Mouse (Mus musculus) frontal cortex, adult 2 months (tissue): ENCODE results near the gene Rbl2. TPM values are rescaled to one million over a fixed set of nuclear protein-coding genes. Genes with fewer than 3 reads are reported as not detected.

Experiments
- DNase-seq, 2 experiments: peaks; one replicate each; pipeline ENCODE4 v3.0.0; 2022; ENCODE audit warnings: low spot score in 1 of 2; ENCODE audit errors: extremely low spot score in 1 of 2
- polyA plus RNA-seq: library from polyadenylated mRNA; depleted of rRNA; stranded (reverse); fragments of >200 nt; gene quantifications from 2 replicates; pipeline ENCODE4 v1.2.3, GENCODE M21; 2012; rRNA removed

Gene Rbl2
- polyA plus RNA-seq: 31.2 and 38.5 TPM in 2 replicates

GRCm38 (mm10) chr8:91069834-91070233, at the start of gene Rbl2:
Gene Rbl2, plus strand, starts transcription at chr8:91070057.
- DNase-seq: peak; percentile 93 to 98

- no peak for DNase-seq
Observed at GRCm38 (mm10) chr8:91034417-91034816, 35.4 kb upstream of the Rbl2 start.

- DNase-seq: no peak
Observed at GRCm38 (mm10) chr8:91036905-91037304, 33.0 kb upstream of the Rbl2 start.

GRCm38 (mm10) chr8:91038637-91039036, 31.2 kb upstream of the Rbl2 start:
- no peak for DNase-seq

- DNase-seq: no peak
Observed at GRCm38 (mm10) chr8:91046370-91046769, 23.5 kb upstream of the Rbl2 start.

GRCm38 (mm10) chr8:91051037-91051436, 18.8 kb upstream of the Rbl2 start:
- peak in 1 of 2 experiments; percentile 72 for DNase-seq

GRCm38 (mm10) chr8:91054418-91054817, 15.4 kb upstream of the Rbl2 start:
- no peak for DNase-seq

GRCm38 (mm10) chr8:91056848-91057247, 13.0 kb upstream of the Rbl2 start:
- no peak for DNase-seq

GRCm38 (mm10) chr8:91059086-91059578, 10.7 kb upstream of the Rbl2 start:
- no peak for DNase-seq

- DNase-seq: peak in 1 of 2 experiments; percentile 37
Observed at GRCm38 (mm10) chr8:91059884-91060510, 9.9 kb upstream of the Rbl2 start.

GRCm38 (mm10) chr8:91060555-91061471, 9.0 kb upstream of the Rbl2 start:
- DNase-seq: no peak

- DNase-seq: no peak
Observed at GRCm38 (mm10) chr8:91065179-91065578, 4.7 kb upstream of the Rbl2 start.

- no peak for DNase-seq
Observed at GRCm38 (mm10) chr8:91069407-91069806, 450 bp upstream of the Rbl2 start.

- DNase-seq: peak; percentile 63 to 77
Observed at GRCm38 (mm10) chr8:91070275-91070859, 510 bp downstream of the Rbl2 start.

- no peak for DNase-seq
Observed at GRCm38 (mm10) chr8:91077077-91077867, 7.4 kb downstream of the Rbl2 start.

GRCm38 (mm10) chr8:91079678-91080077, 9.8 kb downstream of the Rbl2 start:
- DNase-seq: no peak

- no peak for DNase-seq
Observed at GRCm38 (mm10) chr8:91081911-91082310, 12.1 kb downstream of the Rbl2 start.

- DNase-seq: no peak
Observed at GRCm38 (mm10) chr8:91082428-91082827, 12.6 kb downstream of the Rbl2 start.

GRCm38 (mm10) chr8:91088452-91088851, 18.6 kb downstream of the Rbl2 start:
- DNase-seq: no peak

- DNase-seq: no peak
Observed at GRCm38 (mm10) chr8:91089601-91090000, 19.7 kb downstream of the Rbl2 start.
